Mouse (Mus musculus) MEL-GATA-1-ER (cell line): ENCODE measurements around the gene Pear1.
A peak's percentile ranks its signal among the peaks of the same experiment; 100 is the strongest.

Experiments
- DNase-seq: peaks from one replicate; pipeline ENCODE4 v3.0.0-alpha.2; 2012; ENCODE audit warnings: low read depth; ENCODE audit errors: extremely low read depth

Pear1 gene

DNA sequence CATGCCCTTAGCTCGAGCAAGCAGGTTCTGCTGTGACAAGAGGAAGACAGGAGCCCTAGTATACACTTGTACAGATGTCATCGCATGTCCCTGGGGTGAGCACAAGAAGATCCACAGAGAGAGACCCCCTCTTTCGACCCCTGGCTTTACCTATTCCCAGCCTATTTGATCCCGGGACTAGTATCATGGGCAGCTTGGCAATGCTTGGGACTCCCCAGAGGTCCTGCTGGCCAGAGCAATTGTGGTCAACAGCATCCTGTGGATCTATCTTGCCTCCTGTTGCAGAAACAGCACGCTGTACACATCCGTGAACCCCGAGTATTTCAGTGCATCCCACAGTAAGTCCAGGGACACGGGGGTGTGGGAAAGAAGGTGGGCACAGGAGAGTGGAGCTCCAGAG lies 12.8 kb downstream of the Pear1 start:
- no peak for DNase-seq

DNA sequence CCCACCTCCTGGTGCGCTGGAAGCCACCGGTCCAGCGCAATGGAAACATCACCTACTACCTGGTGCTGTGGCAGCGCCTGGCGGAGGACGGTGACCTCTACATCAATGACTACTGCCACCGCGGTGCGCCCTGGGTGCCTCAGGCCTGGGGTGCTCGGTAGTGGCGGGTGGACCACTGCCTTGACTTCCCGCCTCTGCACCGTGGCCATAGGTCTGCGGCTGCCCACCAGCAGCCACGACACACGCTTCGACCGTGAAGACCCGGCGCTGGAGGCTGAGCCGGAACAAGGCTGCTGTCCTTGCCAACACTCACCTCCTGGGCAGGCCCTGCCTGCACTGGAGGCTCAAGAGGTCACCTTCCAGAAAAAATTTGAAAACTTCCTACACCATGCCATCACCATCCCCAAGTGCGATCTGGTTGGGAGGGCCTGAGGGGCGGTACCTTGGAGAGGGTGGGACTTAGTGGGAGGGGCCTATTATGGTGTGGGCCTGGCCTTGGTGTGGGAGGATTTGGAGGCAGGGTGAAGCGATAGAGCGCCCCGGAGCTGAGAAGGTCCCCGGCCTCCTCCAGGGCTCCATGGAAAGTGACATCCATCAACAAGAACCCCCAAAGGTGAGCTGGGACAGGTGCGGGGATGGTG lies 14.7 kb downstream of the Pear1 start:
- DNase-seq, result no peak

DNA sequence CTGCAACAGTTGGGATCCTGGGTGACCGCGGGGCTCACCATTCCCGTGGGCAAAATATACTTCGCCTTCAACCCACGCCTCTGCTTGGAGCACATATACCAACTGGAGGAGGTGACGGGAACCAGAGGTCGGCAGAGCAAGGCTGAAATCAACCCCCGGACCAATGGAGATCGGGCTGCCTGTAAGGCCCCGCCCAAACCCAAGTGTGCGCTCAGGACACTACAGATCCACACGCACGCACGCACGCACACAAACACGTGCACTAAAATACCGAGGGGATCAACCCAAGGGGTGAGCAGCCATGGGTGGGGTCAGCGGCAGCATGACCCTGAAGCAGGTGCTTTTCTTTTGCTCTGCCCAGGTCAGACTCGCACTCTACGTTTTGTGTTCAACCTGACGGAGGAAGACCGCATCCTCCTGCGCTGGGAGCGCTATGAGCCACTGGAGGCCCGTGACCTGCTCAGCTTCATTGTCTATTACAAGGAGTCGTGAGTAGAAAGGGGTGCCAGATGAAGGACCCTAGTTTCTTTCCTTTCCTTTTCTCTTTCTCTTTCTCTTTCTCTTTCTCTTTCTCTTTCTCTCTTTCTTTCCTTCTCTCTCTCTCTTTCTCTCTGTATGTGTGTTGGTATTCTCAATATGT lies 19.9 kb downstream of the Pear1 start:
- DNase-seq, result peak; percentile 65

DNA sequence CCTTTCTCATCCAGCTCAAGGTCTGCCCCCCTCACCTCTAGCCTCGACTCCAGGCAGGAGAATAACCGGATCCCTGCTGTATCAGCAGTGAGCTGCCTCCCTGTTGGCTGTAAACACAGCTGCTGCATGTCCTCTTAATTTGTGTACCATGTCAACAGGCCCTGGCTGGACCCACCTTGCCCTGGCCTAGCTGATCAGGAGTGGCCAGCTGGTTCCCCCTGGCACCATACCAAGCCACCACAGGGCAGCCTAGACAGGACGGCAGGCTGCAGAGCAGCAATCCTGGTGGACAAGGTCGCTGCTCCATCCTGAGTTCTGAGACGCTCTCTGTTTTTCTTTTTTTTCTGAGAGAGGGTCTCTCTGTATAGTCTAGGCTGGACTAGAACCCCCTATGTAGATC lies 22.4 kb downstream of the Pear1 start:
- no peak for DNase-seq

DNA sequence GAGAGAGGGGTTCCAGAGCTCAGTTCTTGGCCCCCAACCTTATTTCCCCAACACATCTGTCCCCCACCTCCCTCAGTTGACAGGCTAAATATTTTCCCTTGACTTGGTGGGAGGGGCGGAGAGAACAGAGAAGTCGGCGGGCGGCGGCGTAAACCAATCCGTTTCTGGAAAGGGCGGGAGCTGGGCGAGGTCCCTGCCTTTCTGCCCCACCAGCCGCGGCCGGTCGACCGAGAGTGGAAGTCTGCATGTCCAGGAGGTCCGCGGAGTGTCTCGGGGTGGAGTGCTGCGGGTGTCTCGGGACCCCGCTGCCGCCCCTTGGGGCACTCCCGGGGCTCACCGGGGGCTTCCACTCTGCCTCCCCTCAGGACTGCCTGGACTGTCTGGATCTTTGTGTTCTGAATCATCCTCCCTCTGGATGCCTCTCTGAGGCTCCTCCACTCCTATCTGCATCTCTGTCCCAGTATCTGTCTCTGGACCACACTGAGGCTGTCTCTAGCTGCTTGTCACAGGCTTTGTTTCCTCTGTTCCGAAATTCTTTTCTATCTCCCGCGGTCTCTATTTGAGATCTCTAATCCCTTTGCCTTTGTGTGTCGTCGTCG lies 27.3 kb downstream of the Pear1 start, which contains the start of gene Insrr:
TSS of gene Insrr (plus strand) at position 216 of the 599 bp plus-strand sequence.
- DNase-seq, result no peak

DNA sequence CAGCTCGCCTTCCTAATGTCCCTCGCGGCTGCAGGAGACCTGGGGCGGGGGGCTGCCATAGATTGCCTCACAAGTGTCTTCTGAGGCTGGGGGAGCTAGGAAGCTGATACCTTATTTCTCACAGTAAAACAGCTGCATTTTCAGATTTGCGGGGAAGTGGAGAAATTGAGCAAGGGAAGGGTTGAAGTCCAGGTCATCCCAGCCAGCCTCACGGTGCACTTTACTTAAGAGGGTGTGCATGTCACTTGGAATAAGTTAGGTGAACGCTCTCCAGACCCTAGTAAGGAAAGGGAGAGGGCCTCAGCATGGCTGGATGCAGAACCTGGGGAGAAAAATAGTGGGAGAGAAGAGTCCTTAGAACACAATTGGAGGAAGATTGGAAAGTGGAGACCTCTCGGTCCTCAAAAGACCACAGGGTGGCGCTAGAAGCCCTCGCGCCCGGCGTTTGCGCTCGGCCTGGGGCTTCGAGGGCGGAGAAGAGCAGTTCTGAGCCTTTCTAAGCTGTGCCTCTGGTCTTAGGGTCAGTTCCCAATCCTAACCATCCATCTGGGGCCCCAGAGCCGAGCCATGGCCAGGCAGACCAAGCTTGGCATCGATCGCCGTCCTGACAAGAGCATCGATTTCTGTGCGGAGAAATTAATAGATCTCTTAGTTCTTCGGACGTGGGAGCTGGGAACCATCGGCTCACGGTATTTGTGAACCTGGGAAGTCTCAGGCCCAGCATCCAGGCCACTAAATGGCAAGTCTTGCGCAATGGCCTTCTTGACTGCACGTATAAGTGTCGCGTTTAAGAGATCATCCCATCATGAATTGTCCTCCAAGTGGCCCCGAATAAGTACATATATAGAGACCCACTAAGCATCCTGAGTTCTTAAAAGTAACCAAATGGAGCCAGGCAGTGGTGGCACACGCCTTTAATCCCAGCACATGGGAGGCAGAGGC lies 28.5 kb downstream of the Pear1 start:
- DNase-seq, result peak; percentile 25

DNA sequence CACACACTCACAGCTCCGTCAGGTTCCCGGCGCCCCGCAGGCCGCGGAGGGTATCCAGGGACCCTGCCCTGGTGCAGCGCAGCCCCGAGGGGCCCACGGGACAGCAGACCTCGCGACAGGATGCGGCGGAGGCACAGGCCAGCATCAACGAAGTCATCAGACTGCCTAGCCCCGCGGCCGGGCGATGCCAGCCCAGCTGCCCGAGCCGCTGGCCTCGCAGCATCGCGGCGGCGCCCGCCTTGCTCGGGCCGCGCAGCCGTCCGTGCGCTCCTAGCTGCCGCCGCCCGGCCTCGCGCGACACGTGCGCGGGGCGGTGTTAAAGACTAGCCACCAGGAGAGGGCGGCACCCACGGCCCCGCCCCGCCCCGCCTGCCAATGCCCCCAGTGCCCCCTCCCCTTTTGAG lies 29.2 kb downstream of the Pear1 start, which contains the start of gene Ntrk1:
TSS of gene Ntrk1 (minus strand) at position 241 of the 404 bp plus-strand sequence.
- no peak for DNase-seq

DNA sequence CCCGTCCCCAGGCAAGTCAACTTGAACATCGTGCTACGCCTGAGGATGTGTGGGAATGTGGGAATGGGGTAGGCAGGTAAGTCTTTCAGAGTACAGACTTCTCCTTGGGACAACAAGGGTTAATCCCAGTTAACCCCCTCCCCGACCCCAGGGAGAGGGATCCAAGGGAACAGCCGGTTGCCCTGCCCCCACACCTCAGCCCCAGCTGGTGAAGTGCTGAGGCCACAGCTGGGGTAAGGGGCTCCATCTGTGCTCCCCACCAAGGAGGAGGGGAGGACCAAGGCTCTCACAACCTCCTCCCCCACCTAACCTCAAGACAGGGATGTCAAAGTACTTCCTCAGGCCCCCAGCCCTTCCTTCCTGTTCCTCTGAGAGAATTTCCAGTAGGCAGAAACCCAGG lies 34.3 kb downstream of the Pear1 start:
- DNase-seq, result no peak

DNA sequence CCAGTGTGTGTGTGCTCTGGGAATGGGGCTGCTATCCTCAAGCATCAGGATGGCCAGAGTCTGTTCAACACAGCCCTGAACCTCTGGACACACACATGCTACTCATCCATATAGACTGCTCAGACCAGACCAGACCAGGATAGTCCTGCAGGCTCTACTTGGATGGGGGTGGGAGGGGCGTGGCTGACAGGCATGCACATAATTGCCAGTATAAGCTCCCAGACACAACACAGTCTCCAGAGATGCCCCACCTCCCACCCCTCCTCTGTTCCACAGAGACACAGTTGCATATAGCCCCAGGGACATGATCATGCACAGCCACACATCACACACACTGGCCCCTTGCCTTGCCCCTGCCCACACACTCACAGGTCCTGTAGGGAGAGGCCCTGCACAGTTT lies 34.9 kb downstream of the Pear1 start:
- no peak for DNase-seq

DNA sequence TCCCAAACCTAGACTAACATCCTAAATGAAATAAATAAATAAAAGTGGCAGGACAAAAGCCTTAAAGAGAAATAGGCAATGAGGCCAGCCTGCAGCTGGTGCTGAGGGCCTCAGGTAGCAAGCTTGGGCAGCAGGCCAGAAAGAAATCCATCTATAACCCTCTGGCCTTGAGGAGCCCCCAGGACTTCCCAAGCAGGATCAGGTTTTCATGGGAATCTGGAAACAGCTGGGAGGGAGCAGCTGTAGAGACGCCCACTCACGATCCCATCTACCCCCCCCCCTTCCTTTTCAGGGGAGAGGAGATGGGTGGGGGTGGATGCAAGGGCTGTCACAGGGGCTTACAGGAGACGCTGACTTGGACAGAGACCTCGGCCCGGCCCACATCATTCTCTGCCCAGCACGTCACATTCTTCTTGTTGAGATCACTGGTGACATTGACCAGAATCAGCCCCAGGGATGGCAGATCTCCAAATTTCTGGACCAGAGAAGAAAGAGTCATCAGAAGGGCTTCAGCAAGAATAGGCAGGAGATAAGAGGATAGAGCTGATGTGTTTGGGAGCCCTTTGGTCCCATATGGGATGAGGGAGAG lies 38.4 kb downstream of the Pear1 start:
- no peak for DNase-seq

DNA sequence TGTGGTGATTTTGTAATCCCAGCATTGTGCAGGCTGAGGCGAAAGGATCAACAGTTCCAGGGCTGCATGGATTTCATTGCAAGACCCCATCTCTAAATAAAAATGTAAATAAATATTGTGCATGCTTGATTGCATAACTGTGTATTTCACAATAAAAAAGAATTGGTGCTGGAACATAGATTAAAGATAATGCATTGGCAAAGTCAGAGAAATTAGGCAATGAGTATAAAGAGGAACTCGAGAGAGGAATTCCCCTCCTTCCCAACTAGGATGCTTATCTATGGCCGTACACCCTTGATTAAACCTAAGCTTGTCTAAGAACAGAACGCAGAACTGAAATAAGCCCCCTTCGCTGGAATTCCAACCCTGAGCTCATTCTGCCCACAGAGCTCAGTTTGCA lies 39.0 kb downstream of the Pear1 start:
- no peak for DNase-seq

DNA sequence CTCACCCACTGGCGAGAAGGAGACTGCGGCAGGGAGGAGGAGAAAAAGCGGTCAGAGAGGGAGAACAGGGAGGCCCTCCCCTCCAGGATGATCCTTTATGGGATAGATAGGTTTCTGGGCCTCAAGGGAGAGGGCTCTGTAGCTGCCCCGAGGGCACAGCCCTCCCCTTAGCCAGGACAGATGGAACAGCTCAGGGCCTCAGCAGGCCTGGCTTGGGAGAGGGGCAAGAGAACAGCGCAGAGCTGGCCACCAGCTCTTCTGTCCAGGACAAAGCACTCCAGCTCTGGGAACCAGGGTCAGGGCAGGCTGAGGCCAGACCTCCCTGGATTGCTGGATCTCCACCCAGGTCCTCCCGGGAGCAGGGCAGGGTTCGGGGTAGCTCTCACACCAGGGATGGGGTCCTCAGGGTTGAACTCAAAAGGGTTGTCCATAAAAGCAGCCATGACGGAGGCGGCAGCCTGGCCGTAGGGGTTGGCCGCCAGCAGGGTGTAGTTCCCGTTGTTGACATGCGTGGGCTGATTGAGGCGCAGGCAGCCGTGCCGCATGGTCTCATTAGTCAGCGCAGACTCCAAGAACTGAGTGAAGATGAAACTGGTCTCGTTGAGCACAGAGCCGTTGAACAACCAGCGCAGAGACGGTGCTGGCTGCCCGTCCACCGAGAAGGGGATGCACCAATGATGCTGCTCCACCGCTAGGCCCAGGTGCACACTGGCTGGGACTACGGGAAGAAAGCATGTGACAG lies 40.7 kb downstream of the Pear1 start:
- DNase-seq, result no peak

DNA sequence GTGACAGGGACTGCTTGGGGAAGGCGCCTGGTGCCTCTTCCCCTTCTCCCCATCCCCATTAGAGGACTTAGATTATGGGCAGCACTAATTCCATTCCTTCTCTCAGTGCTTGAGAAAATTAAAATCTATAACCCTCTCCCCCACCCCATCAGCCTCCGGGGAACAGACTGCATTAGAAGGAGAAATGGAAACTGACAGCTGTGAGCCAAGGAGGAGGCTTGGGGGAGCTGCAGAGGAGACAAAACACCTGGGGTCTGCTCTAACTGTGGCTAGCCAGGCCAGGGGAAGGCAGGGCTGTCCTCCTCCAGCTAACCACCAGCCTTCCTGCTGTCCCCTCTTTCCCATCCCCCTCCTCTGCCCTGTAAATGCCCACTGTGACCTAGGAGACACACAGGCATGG lies 45.0 kb downstream of the Pear1 start:
- DNase-seq, result no peak

DNA sequence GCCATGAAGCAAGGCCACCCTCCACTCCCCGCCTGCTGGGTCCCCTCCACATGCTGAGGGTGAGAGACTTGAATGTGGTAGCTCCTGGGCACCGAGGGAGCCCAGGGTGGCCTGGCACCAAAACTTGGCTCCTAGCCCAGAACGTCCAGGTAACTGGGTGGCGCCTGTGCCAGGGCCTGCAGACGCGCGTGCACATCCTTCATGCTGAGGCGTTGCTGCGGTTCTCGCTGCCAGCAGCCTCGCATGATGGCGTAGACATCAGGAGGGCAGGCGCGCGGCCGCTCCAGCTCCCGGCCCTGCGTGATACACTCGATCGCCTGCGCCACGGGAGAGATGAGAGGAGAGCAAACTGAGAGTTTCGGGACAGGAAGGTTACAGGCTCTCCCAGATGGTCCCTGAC lies 45.8 kb downstream of the Pear1 start:
- no peak for DNase-seq

DNA sequence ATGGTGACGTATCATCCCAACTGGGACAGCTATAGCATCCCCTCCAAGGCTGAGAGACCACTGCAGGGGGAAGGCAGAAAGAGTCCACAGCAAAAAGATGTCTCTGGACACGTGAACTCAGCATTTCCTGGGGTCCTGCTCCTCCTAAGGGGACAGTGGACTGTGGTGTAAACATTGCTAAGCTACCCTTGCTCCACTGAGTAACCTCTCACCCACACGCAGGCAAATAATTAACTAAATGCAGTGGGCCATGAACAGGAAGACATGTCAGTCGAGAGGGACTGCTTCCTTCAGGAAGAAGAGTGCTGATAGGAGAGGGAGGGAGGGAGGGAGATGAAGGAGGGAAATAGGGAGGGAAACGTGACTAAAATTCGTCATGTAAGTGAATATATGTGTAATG lies 53.0 kb downstream of the Pear1 start:
- DNase-seq, result no peak

DNA sequence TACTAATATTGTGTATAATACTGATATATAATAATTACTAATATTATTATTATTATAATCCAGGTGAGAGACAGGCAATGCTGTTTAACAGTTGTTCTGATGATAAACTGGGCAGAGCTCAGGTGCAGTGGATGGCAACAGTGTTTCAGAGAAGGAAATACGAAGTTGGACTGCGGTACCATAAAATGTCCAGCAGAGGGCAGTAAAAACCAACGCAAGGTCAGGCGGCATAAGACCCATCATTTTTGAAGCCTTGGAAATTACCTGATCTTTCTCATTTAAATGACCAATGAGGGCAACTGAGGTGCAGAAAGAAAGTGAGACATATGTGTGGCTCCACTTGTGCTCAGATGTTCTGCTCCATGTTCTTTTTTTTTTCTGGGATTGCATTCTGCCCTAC lies 53.8 kb downstream of the Pear1 start:
- DNase-seq, result peak; percentile 51

DNA sequence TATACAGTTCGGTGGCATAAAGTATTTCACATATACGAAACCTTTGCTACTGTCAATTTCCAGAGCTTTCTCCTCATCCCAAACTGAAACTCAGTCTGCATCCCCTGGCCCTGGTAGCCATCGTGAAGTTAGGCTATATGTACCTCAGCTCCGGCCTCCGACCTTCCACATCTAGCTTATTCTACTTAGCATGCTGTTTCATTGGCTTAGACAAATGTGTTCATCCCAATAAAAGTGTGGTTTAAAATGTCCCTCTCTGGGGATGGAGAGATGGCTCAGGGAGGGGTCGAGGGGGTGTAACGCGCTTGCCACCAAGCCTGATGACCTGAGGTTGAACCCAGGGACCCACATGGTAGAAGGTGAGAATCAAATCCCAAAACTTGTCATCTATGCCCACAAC lies 54.6 kb downstream of the Pear1 start:
- DNase-seq, result no peak

DNA sequence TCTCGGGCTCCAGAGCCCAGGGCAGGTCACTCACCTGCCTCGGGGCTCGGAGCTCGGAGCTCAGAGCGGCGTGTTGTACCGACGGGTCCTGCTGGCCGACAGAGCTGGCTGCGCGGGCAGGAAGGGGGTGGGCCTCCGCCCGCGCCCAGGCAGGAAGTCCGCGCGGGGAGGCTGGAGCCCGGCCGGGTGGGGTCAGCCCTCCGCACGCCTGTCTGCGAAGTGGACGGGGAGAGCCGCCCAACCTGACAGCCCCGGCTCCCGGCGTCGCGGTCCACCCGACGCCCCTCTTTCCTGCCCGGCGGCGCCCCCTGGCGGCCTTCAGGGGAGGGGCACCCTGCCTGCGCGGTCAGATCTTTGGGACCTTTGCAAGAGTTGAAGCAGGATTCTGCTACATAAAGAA lies 55.3 kb downstream of the Pear1 start:
- DNase-seq, result peak; percentile 47

DNA sequence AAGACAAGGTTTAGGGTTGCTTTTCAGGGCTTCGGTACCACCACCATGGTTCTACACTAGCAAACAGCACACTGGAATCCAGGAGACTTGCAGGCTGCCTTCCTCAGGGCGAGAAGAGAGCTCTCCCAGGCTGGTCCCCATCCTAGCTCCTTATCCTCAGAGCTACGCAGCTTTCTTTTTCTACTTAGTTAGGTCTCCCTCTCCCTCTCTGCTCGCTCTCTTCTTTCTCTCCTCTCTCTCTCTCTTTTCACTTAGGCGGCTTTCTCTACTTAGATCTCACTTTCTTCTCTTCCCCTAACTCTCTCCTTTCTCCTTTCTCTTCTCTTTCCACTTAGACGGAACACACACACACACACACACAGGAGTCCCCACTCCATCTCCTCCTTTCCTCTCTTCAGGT lies 55.7 kb downstream of the Pear1 start:
- DNase-seq, result no peak

DNA sequence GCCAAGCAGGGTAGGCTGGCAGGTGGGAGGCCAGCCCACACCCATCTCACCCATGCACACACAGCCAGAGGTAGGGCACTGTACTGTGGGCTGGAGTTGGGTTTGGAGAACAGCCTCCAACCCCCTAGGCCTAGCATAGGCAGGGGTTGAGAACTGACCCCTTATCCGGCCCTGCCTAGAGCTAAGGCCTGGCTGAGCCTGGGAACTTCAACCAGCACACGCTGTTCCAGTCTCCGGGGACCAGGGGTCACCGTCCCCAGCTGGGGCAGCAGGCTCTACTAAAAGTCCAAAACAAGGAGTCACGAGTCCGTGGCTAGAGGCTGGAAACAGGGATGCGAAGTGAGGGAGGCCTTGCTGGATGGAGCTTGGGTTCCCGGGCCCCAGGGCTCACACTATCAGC lies 56.3 kb downstream of the Pear1 start:
- no peak for DNase-seq

DNA sequence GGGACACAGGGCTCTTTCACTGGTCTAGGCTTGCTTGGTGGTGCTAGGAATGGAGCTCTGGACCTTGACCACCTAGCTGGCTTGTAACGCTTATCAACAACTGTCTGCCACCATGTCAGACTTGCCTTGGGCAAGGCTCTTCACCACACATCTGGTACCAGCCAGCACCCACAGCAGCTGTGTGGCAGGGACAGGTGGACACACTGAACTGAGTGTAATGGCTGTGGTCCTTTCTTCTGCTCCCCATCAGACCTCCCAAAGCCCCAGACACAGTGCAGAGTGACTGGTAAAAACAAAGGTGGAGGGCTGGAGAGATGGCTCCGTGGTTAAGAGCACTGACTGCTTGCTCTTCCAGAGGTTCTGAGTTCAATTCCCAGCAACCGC lies 57.8 kb downstream of the Pear1 start:
- no peak for DNase-seq
